Mouse (Mus musculus): ENCODE results near the gene Gm48552. TPM values are rescaled to one million over a fixed set of nuclear protein-coding genes. Genes with fewer than 3 reads are reported as not detected.
A peak's percentile ranks its signal among the peaks of the same experiment; 100 is the strongest.

Gene Gm48552
- polyA plus RNA-seq, 1 experiment from 2014 or later, result 1.7 TPM

- H3K4me2 ChIP-seq (replicated peaks), result no peak overlapping the region
- peaks cover 31% of the 10 kb centered on the region for H3K4me1 ChIP-seq
- ATAC-seq (ENCODE audit: low FRiP score, low read depth), result no peak
- peaks cover 15% of the 10 kb centered on the region for H3K36me3 ChIP-seq
- WGBS, result 87% methylated on average over 6 of the region's 6 CpGs
- H3K4me3 ChIP-seq, result no peak overlapping the region; the same call in 1 of the 2 replicates
- H3K27me3 ChIP-seq, result no peaks in the 10 kb centered on the region
- H3K27ac ChIP-seq, result no peak overlapping the region
- H3K9ac ChIP-seq, result no peak overlapping the region
- no peaks in the 10 kb centered on the region for H3K9me3 ChIP-seq
Observed at GRCm38 (mm10) chr10:81379809-81380378, 8.9 kb upstream of the Gm48552 start.

- H3K27ac ChIP-seq, result no peak overlapping the region
- H3K4me1 ChIP-seq, result peaks cover 27% of the 10 kb centered on the region
- ATAC-seq (ENCODE audit: low FRiP score, low read depth), result no peak
- H3K9ac ChIP-seq, result no peak overlapping the region
- WGBS, result 77% methylated on average over 5 of the region's 5 CpGs
- no peak overlapping the region for H3K4me3 ChIP-seq
- no peaks in the 10 kb centered on the region for H3K9me3 ChIP-seq
- no peaks in the 10 kb centered on the region for H3K27me3 ChIP-seq
- H3K36me3 ChIP-seq, result peaks cover 14% of the 10 kb centered on the region
- H3K4me2 ChIP-seq (replicated peaks), result no peak overlapping the region
Observed at GRCm38 (mm10) chr10:81382039-81382438, 6.8 kb upstream of the Gm48552 start.

- Histone ChIP-seq H3K36me3 (peaks cover 33% of the 10 kb centered on the region), H3K9me3 (no peaks in the 10 kb centered on the region), H3K9ac (peak within 1 kb of the TSS; percentile 84), H3K4me3 (peak within 1 kb of the TSS; percentile 80), H3K27me3 (no peaks in the 10 kb centered on the region), H3K4me2 (replicated peaks) (peak within 1 kb of the TSS; percentile 88), H3K4me1 (peaks cover 19% of the 10 kb centered on the region), H3K27ac (peak within 1 kb of the TSS; percentile 63)
- ATAC-seq (ENCODE audit: low FRiP score, low read depth), result peak; percentile 93
- 7% methylated on average over 54 of the region's 54 CpGs for WGBS
Observed at GRCm38 (mm10) chr10:81383802-81384604, 4.8 kb upstream of the Gm48552 start, which contains the start of the genes Dohh and Gm48551. Dohh (plus strand) TSS chr10:81384428. Gm48551 (plus strand) TSS chr10:81384466.

GRCm38 (mm10) chr10:81384605-81384982 lies 4.2 kb upstream of the Gm48552 start:
- Histone ChIP-seq H3K9me3 (no peaks in the 10 kb centered on the region), H3K4me1 (peaks cover 13% of the 10 kb centered on the region), H3K36me3 (peaks cover 37% of the 10 kb centered on the region), H3K4me3 (peak overlapping the region; percentile 80), H3K27me3 (no peaks in the 10 kb centered on the region), H3K9ac (peak overlapping the region; percentile 84), H3K27ac (peak overlapping the region; percentile 63), H3K4me2 (replicated peaks) (peak overlapping the region; percentile 88)
- 1% methylated on average over 19 of the region's 19 CpGs for WGBS
- ATAC-seq (ENCODE audit: low FRiP score, low read depth), result peak; percentile 21; the same call in 1 of the 2 replicates

- no peak for ATAC-seq (ENCODE audit: low FRiP score, low read depth)
- Histone ChIP-seq H3K9ac (peak overlapping the region; percentile 84), H3K4me3 (peak overlapping the region; percentile 80), H3K4me1 (peaks cover 13% of the 10 kb centered on the region), H3K4me2 (replicated peaks) (peak overlapping the region; percentile 88), H3K36me3 (peaks cover 37% of the 10 kb centered on the region), H3K27me3 (no peaks in the 10 kb centered on the region), H3K9me3 (no peaks in the 10 kb centered on the region), H3K27ac (no peak overlapping the region)
- 86% methylated on average over 22 of the region's 22 CpGs for WGBS
Observed at GRCm38 (mm10) chr10:81385603-81386306, 3.0 kb upstream of the Gm48552 start.

GRCm38 (mm10) chr10:81387716-81388115 lies 1.1 kb upstream of the Gm48552 start:
- Histone ChIP-seq H3K4me2 (replicated peaks) (no peak overlapping the region), H3K4me3 (no peak overlapping the region), H3K36me3 (peaks cover 37% of the 10 kb centered on the region), H3K27ac (no peak overlapping the region), H3K9ac (no peak overlapping the region), H3K27me3 (no peaks in the 10 kb centered on the region), H3K9me3 (no peaks in the 10 kb centered on the region), H3K4me1 (peaks cover 15% of the 10 kb centered on the region)
- whole genome bisulfite sequencing, result 93% methylated on average over 20 of the region's 20 CpGs
- ATAC-seq (ENCODE audit: low FRiP score, low read depth), result no peak

GRCm38 (mm10) chr10:81389373-81389772 lies 568 bp downstream of the Gm48552 start:
- no peak for ATAC-seq (ENCODE audit: low FRiP score, low read depth)
- peaks cover 37% of the 10 kb centered on the region for H3K36me3 ChIP-seq
- no peak overlapping the region for H3K4me2 ChIP-seq (replicated peaks)
- 0 out of 2 replicates have a peak overlapping the region, but pooled peaks have one; percentile 8 for H3K9ac ChIP-seq
- no peaks in the 10 kb centered on the region for H3K9me3 ChIP-seq
- H3K27ac ChIP-seq, result no peak overlapping the region
- no peak overlapping the region for H3K4me3 ChIP-seq
- 64% methylated on average over 3 of the region's 3 CpGs for WGBS
- H3K4me1 ChIP-seq, result peaks cover 30% of the 10 kb centered on the region
- H3K27me3 ChIP-seq, result no peaks in the 10 kb centered on the region

GRCm38 (mm10) chr10:81389801-81390677 lies 1.2 kb downstream of the Gm48552 start:
- Histone ChIP-seq H3K27me3 (no peaks in the 10 kb centered on the region), H3K27ac (no peak overlapping the region), H3K4me1 (peaks cover 28% of the 10 kb centered on the region), H3K9me3 (no peaks in the 10 kb centered on the region), H3K4me2 (replicated peaks) (no peak overlapping the region), H3K4me3 (no peak overlapping the region), H3K9ac (0 out of 2 replicates have a peak overlapping the region, but pooled peaks have one; percentile 8), H3K36me3 (peaks cover 37% of the 10 kb centered on the region)
- WGBS, result 61% methylated on average over 23 of the region's 23 CpGs
- 0 out of 2 replicates have a peak, but pooled peaks have one; percentile 39 for ATAC-seq (ENCODE audit: low FRiP score, low read depth)

- WGBS, result 87% methylated on average over 13 of the region's 13 CpGs
- H3K4me1 ChIP-seq, result peaks cover 22% of the 10 kb centered on the region
Observed at GRCm38 (mm10) chr10:81390678-81390965, 1.8 kb downstream of the Gm48552 start.

GRCm38 (mm10) chr10:81392270-81392669 lies 3.5 kb downstream of the Gm48552 start:
- Histone ChIP-seq H3K36me3 (peaks cover 27% of the 10 kb centered on the region), H3K27me3 (no peaks in the 10 kb centered on the region), H3K4me1 (peaks cover 20% of the 10 kb centered on the region), H3K9me3 (no peaks in the 10 kb centered on the region), H3K4me3 (no peak overlapping the region), H3K4me2 (replicated peaks) (no peak overlapping the region), H3K27ac (no peak overlapping the region), H3K9ac (no peak overlapping the region)
- no peak for ATAC-seq (ENCODE audit: low FRiP score, low read depth)
- WGBS, result 90% methylated on average over 6 of the region's 6 CpGs

More at GRCm38 (mm10) chr10:81390678-81390965, 1.8 kb downstream of the Gm48552 start:
- Histone ChIP-seq H3K4me2 (replicated peaks) (no peak overlapping the region), H3K36me3 (peaks cover 37% of the 10 kb centered on the region), H3K4me3 (no peak overlapping the region), H3K9me3 (no peaks in the 10 kb centered on the region), H3K27ac (no peak overlapping the region), H3K9ac (no peak overlapping the region), H3K27me3 (no peaks in the 10 kb centered on the region)
- ATAC-seq (ENCODE audit: low FRiP score, low read depth), result no peak

GRCm38 (mm10) chr10:81392781-81393185 lies 4.0 kb downstream of the Gm48552 start, which contains the start of gene Smim24:
Smim24 (plus strand) TSS chr10:81393051.
- Histone ChIP-seq H3K36me3 (peaks cover 27% of the 10 kb centered on the region), H3K4me1 (peaks cover 20% of the 10 kb centered on the region), H3K27ac (peak within 1 kb of the TSS; percentile 67; the same call in 1 of the 2 replicates), H3K4me3 (peak within 1 kb of the TSS; percentile 36), H3K9me3 (no peaks in the 10 kb centered on the region), H3K27me3 (no peaks in the 10 kb centered on the region), H3K4me2 (replicated peaks) (peak within 1 kb of the TSS; percentile 64), H3K9ac (peak within 1 kb of the TSS; percentile 62)
- ATAC-seq (ENCODE audit: low FRiP score, low read depth), result no peak
- 65% methylated on average over 14 of the region's 14 CpGs for whole genome bisulfite sequencing

All from limb, embryonic 13.5 days (tissue).